Mouse (Mus musculus) limb, embryonic 14.5 days (tissue): ENCODE results near the gene Gpd2. TPM values are rescaled to one million over a fixed set of nuclear protein-coding genes. Genes with fewer than 3 reads are reported as not detected.

Experiments used
- ATAC-seq: fragments of 200-750 bp; cut with Nextera tagmentation; 2 replicates; pipeline ENCODE4 v1.8.0; 2017; ENCODE audit warnings: low read depth, moderate number of reproducible peaks, moderate TSS enrichment; ENCODE audit not compliant: low FRiP score
- DNase-seq: peaks from one replicate; pipeline ENCODE4 v3.0.0-alpha.2; 2015; ENCODE audit warnings: low spot score
- H3K27ac ChIP-seq: fragments of 300-500 bp; sonication (generic); replicated peaks from 2 replicates; pipeline ENCODE4 v1.5.1; 2014; ENCODE audit warnings: low read depth, mild to moderate bottlenecking, low read length, moderate library complexity, mixed read lengths
- H3K27me3 ChIP-seq: fragments of 300-500 bp; sonication (generic); 2 replicates; pipeline ENCODE4 v1.6.1; 2014; ENCODE audit warnings: low read length, mixed read lengths; ENCODE audit not compliant: control insufficient read depth, insufficient read depth
- H3K36me3 ChIP-seq: fragments of 300-500 bp; sonication (generic); 2 replicates; pipeline ENCODE4 v1.6.1; 2014; ENCODE audit warnings: mild to moderate bottlenecking, low read length, moderate library complexity, mixed read lengths; ENCODE audit not compliant: control insufficient read depth, insufficient read depth
- H3K4me1 ChIP-seq: fragments of 300-500 bp; sonication (generic); 2 replicates; pipeline ENCODE4 v1.6.1; 2014; ENCODE audit warnings: antibody characterized with exemption, low read length, mixed read lengths; ENCODE audit not compliant: control insufficient read depth, insufficient read depth
- H3K4me2 ChIP-seq: fragments of 300-500 bp; sonication (generic); replicated peaks from 2 replicates; pipeline ENCODE4 v1.6.1; 2014; ENCODE audit warnings: low read depth, mild to moderate bottlenecking, low read length, moderate library complexity; ENCODE audit not compliant: severe bottlenecking
- H3K4me3 ChIP-seq: fragments of 300-500 bp; sonication (generic); replicated peaks from 2 replicates; pipeline ENCODE4 v1.5.1; 2014; ENCODE audit warnings: low read length
- H3K9ac ChIP-seq: fragments of 300-500 bp; sonication (generic); 2 replicates; pipeline ENCODE4 v1.6.1; 2014; ENCODE audit warnings: mild to moderate bottlenecking, low read depth, low read length, moderate library complexity; ENCODE audit not compliant: severe bottlenecking
- H3K9me3 ChIP-seq: fragments of 300-500 bp; sonication (generic); 2 replicates; pipeline ENCODE4 v1.6.1; 2016; ENCODE audit warnings: low read length; ENCODE audit not compliant: control insufficient read depth
- POLR2A ChIP-seq: fragments of 200-500 bp; IDR thresholded peaks from 2 replicates; pipeline ENCODE4 v1.8.0; 2012; ENCODE audit warnings: inconsistent platforms, mild to moderate bottlenecking, moderate library complexity, borderline replicate concordance; ENCODE audit not compliant: insufficient read depth, insufficient read length; ENCODE audit errors: extremely low read depth
- WGBS: fragments of 180-500 bp; shearing (Covaris S2); extraction: QIAGEN DNeasy Blood & Tissue Kit; methylation state at CpG from one replicate; pipeline ENCODE4 v1.1.7; 2014; 5-methylcytosine and 5-hydroxymethylcytosine counted together
- polyA plus RNA-seq, 2 experiments: library from polyadenylated mRNA; depleted of rRNA in 1 of 2; stranded (reverse) in 1 of 2; unstranded in 1 of 2; fragments of >200 nt; fragmentation: Nextera tagmentation in 1 of 2; extraction: Ambion mirVana in 1 of 2; gene quantifications; 2 replicates each; pipeline versions ENCODE4 v1.2.1 to v1.2.3; 2012 to 2014

The Gpd2 gene
- polyA plus RNA-seq, 2 experiments: 5.6 to 11.0 TPM

DNA sequence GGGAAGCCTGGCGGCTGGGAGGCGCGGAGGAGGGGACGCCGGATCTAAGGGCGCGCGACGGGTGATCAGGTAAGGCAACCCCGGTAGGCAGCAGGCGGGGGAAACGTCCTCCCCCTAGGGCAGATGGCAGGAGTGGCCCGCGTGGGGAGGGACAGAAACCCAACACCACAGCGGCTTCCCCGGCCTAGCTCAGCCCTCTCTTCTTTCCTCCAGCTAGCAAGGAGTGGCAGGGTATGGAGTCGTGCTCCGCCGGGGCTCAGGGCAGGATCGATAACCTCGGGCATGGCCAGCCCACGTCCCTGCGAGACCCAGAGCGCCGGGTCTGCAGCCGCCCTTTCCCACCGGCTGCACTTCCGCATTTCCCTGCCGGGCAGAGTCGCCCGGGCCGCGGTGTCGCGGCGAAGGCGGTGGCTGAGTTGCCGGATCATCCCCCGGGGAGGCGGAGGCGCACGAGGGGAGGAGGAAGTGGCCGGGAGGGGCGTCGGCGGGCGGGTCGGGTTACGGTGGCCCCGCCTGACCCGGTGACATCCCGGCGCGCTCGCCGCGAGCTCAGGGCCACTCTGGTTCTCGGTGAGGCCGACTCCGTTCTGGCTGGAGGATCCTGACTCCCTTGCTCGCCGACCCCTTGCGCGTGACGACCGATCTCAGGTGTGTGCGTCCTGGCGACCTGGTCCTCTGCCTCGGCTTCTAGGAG, 632 bp downstream of the Gpd2 start:
- 3% methylated on average over 43 of the region's 69 CpGs for WGBS
- peaks cover 4% of the 10 kb centered on the region; the same call in 1 of the 2 replicates for H3K4me1 ChIP-seq
- no peaks in the 10 kb centered on the region for H3K27me3 ChIP-seq
- no peaks in the 10 kb centered on the region for H3K9me3 ChIP-seq
- peak overlapping the region; percentile 74 for H3K4me3 ChIP-seq
- peak overlapping the region; percentile 81 for H3K9ac ChIP-seq
- TF ChIP-seq POLR2A: 0 out of 2 replicates have a peak, but pooled peaks have one; percentile 9
- DNase-seq (peak; percentile 64), ATAC-seq (peak; percentile 79)
- H3K4me2 ChIP-seq: peak overlapping the region; percentile 92
- no peaks in the 10 kb centered on the region for H3K36me3 ChIP-seq
- H3K27ac ChIP-seq: peak overlapping the region; percentile 65; the same call in 1 of the 2 replicates

DNA sequence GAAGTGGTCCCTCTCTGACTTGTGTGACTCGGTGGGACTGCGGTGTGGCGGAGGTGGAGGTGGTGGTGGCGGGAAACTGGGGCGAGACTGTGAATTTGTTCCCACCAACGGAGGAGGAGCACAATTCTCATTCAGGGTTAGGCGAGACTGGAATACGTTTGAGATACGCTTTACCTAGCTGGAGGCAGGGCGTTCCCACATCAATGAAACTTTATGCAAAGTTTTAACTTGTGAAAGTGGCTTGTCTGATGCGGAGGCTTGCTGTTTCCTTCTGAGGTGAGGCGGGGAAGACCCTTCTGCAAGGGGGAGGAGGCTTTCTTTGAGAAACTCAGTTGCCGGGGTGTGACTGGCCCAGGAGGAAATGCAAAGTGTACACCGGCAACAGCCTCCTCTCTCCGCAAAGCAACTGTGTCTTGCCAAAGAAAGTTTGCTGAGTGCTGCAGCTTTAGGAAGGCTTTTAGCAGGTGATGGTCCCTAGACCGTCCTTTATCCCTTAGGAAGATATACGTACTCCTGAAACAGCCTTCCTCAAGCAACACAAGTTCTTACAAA, 1.3 kb downstream of the Gpd2 start:
- H3K4me2 ChIP-seq: peak overlapping the region; percentile 92
- H3K9me3 ChIP-seq: no peaks in the 10 kb centered on the region
- no peak for DNase-seq
- 0 out of 2 replicates have a peak overlapping the region, but pooled peaks have one; percentile 65 for H3K27ac ChIP-seq
- H3K9ac ChIP-seq: peak overlapping the region; percentile 81
- peak overlapping the region; percentile 74 for H3K4me3 ChIP-seq
- ATAC-seq: peak; percentile 27; the same call in 1 of the 2 replicates
- peaks cover 4% of the 10 kb centered on the region; the same call in 1 of the 2 replicates for H3K4me1 ChIP-seq
- WGBS: 4% methylated on average over 16 of the region's 17 CpGs
- no peaks in the 10 kb centered on the region for H3K36me3 ChIP-seq
- TF ChIP-seq POLR2A: no peak
- no peaks in the 10 kb centered on the region for H3K27me3 ChIP-seq

DNA sequence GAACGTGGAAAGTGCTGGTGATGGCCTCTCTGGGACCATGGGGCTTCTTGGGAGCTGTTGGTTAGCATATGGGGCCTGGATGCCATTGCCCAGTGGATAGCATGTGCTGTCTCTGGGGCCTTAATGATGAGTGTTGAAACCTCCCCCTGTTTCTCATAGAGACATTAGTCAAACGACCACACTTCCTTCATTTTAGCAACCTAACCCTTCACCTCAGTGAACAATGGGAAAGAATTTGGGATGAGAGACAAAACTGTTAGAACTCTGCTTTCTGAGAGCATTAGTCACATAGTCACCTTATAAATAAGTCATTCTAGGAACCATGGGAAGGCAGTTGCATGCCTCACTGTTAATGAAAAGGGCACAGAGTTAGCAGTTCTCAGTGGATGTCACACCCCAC, 1.9 kb downstream of the Gpd2 start:
- Histone ChIP-seq H3K9ac (no peak overlapping the region), H3K4me2 (no peak overlapping the region; the same call in 1 of the 2 replicates), H3K27ac (no peak overlapping the region), H3K4me3 (no peak overlapping the region), H3K9me3 (no peaks in the 10 kb centered on the region), H3K36me3 (no peaks in the 10 kb centered on the region), H3K4me1 (peaks cover 4% of the 10 kb centered on the region; the same call in 1 of the 2 replicates), H3K27me3 (no peaks in the 10 kb centered on the region)
- 28% methylated on average over 2 of the region's 2 CpGs for WGBS
- DNase-seq (no peak), ATAC-seq (no peak)
- TF ChIP-seq POLR2A: no peak

DNA sequence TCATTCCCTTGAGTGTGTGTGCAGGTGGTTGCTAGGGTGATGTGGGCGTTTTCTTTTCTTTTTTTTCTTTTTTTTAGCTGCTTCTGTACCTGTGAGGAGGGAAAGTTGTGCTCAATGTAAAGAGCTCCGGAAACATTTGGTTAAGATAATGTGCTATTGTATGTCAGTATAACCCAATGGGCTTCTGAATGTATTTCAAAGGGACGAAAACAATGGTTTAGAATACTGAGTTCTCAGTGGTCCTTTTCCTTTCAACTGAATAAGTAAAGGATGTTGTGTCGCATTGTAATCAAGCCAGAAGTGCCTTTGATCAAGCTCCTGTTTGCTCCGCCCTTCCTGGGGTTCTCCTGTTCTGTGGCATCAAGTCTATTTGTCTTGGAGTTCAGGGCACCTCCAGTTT, 6.6 kb downstream of the Gpd2 start:
- DNase-seq: no peak
- H3K27me3 ChIP-seq: no peaks in the 10 kb centered on the region
- H3K4me2 ChIP-seq: no peak overlapping the region
- no peak for TF ChIP-seq POLR2A
- WGBS: 69% methylated on average over 5 of the region's 5 CpGs
- ATAC-seq: no peak
- H3K9ac ChIP-seq: no peak overlapping the region
- H3K4me1 ChIP-seq: no peaks in the 10 kb centered on the region
- no peaks in the 10 kb centered on the region for H3K9me3 ChIP-seq
- no peak overlapping the region for H3K27ac ChIP-seq
- H3K4me3 ChIP-seq: no peak overlapping the region
- H3K36me3 ChIP-seq: no peaks in the 10 kb centered on the region

DNA sequence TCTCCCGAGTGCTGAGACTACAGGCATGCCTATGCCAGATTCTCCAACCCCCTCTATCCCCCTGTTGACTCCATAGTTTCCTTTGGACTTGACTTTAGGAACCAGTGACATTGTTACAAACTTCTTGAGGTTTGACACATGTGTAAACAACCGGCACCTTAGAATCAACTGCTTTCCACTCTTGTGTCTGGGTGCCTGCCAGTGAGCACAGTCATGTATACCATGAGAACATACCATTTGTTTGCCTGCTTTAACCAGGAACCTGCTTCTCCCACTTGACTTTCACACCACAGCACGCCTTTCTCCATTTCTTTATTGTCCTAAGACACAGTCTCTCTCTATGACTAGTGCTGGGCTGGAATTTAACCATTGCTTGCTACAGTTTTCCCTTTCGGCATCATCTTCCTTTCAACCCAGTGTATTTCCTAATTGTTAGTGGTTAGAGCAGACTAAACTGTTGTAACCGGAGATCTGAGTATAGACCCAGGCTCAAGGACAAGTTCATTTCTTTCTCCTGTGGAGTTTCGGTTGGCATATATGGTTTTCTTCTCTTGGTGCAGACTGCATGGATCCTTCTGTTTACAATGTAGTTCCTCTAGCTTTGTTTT, 8.4 kb downstream of the Gpd2 start:
- ATAC-seq (no peak), DNase-seq (no peak)
- H3K27me3 ChIP-seq: no peaks in the 10 kb centered on the region
- no peak overlapping the region for H3K4me3 ChIP-seq
- no peaks in the 10 kb centered on the region for H3K36me3 ChIP-seq
- H3K4me2 ChIP-seq: no peak overlapping the region
- H3K9me3 ChIP-seq: no peaks in the 10 kb centered on the region
- no peak overlapping the region for H3K9ac ChIP-seq
- TF ChIP-seq POLR2A: no peak
- no peak overlapping the region for H3K27ac ChIP-seq
- H3K4me1 ChIP-seq: no peaks in the 10 kb centered on the region
- WGBS: 87% methylated on average over 6 of the region's 6 CpGs
